Mouse (Mus musculus): Measurements from ENCODE around the gene Rras2. TPM values are rescaled to one million over a fixed set of nuclear protein-coding genes. Genes with fewer than 3 reads are reported as not detected.
A peak's percentile ranks its signal among the peaks of the same experiment; 100 is the strongest.

Gene Rras2
- total RNA-seq, 2 experiments from 2014 or later = 16.4 to 20.8 TPM

DNA sequence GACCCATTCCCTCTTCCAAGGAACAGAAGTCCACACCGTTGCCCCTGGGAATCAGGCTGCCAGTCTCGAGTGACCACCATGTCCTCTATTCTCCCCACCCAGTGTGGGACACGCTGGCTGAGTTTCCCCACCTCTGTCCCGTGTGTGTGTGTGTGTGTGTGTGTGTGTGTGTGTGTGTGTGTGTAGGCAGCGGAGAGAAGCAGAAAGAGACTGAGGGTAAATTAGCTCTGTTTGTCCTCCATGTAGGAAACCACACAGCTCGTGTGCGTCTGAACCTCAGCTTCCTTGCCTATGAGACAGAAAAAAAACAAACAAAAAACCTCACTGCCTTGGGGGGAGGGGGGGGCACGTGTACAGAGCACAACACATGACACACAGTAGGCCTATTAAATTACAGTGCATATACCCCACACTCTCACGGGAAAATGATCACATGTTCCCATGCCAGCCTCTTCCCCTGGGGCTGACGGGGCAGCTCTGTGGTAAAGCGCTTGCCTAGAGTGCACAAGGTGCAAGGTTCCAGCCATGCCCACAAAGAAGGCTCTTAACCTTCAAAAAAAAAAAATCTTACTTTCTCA, 48.5 kb downstream of the Rras2 start:
- no peak for TF ChIP-seq CTCF (IDR thresholded peaks at IDR 0.05)
- intact Hi-C loops (cut with DNase I) = loop anchor here (5.0 kb wide), 2 partner anchors 48 to 68 kb away; partner anchors contain the start of gene Rras2
- no peak for DNase-seq (ENCODE audit: extremely low spot score in 1 of 2, low spot score in 2 of 2)
- Histone ChIP-seq H3K27ac (no peak overlapping the region), H3K4me3 (no peak overlapping the region)

DNA sequence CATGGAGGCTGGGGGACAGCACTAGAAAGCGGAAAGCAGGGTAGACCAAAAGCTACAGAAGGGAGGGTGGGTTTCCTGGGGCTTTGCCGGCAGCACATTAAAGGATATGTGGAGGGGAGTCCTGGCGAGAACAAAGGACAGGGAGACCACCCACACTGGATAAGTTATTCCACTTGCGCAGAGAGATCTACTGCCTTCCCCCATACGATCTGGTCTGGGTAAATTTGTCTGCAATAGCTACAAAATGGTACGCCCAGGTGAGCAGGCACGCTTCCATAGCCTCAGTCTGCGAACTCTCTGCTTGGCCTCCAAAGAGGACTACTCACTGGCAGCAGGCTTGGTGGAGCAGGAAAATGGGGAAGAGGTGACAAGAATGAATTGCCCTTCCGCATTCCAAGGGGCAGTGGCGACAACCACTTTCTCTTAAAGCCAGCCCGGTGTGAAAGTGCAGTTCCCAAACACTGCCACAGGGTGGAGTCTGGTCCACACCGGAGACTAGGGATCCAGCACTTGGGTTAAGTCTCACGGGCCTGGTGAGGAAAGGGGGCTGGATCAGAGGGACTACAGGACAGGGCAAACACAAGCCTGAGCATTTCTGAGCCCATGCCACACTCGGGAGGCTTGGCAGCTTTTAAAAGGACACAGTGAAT, 50.9 kb downstream of the Rras2 start:
- intact Hi-C loops (cut with DNase I) = loop anchor here (1.0 to 5.0 kb wide), 3 partner anchors 51 to 147 kb away; partner anchors contain the start of gene Rras2
- H3K4me3 ChIP-seq = peak overlapping the region; percentile 39
- peak; percentile 79 to 86 for DNase-seq (ENCODE audit: extremely low spot score in 1 of 2, low spot score in 2 of 2)
- H3K27ac ChIP-seq = peak overlapping the region; percentile 72
- TF ChIP-seq CTCF (IDR thresholded peaks at IDR 0.05) = peak; percentile 94

- no peak for DNase-seq (ENCODE audit: extremely low spot score in 1 of 2, low spot score in 2 of 2)
- no peak overlapping the region for H3K4me3 ChIP-seq
- no peak for TF ChIP-seq CTCF (IDR thresholded peaks at IDR 0.05)
- no peak overlapping the region for H3K27ac ChIP-seq
- intact Hi-C loops (cut with DNase I) = loop anchor here (5.0 kb wide), 2 partner anchors 52 to 72 kb away; partner anchors contain the start of gene Rras2
Measured at GRCm38 (mm10) chr7:114065407-114066185, 52.0 kb downstream of the Rras2 start.

DNA sequence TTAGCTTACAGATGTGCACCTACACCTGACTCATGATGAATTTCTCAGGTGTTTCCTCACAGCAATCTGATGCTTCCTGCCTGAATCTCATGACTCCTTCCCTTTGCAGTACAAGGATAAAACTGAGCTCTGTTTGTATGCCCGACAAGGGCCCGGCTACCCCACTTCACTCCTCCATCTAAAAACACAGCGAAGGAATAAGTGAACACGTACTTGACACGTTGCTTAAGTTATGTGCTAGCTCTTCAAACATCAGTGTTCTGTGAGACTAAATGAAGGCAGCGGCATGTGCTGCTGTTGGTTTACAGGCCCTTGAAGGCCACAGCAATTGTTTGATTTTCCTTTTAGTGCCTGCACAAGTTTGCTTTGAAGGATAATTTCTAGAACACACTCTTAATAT, 53.6 kb downstream of the Rras2 start:
- Histone ChIP-seq H3K4me3 (no peak overlapping the region), H3K27ac (peak overlapping the region; percentile 37)
- intact Hi-C loops (cut with DNase I) = no loop called here
- DNase-seq (ENCODE audit: extremely low spot score in 1 of 2, low spot score in 2 of 2) = no peak
- TF ChIP-seq CTCF (IDR thresholded peaks at IDR 0.05) = no peak

DNA sequence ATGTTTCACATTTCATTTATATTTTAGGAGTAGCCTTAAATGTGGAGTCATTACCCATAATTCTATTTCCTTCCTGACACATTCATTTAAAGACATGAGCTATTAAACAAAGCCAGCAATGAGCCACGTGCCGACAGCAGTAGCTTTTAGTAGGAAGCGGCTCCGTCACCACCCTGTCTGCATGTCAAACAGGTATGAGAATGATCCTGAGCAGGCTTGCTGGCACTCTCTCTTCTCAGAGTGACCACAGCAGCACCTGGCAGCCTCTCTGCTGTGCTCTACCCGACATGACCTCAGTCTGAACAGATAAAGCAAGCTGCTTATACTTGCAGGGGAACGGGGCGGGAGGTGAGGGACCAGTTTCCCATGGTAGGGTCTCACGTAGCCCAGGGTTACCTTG, 54.0 kb downstream of the Rras2 start:
- H3K27ac ChIP-seq = peak overlapping the region; percentile 37
- intact Hi-C loops (cut with DNase I) = no loop called here
- no peak for DNase-seq (ENCODE audit: extremely low spot score in 1 of 2, low spot score in 2 of 2)
- no peak overlapping the region for H3K4me3 ChIP-seq
- TF ChIP-seq CTCF (IDR thresholded peaks at IDR 0.05) = no peak

DNA sequence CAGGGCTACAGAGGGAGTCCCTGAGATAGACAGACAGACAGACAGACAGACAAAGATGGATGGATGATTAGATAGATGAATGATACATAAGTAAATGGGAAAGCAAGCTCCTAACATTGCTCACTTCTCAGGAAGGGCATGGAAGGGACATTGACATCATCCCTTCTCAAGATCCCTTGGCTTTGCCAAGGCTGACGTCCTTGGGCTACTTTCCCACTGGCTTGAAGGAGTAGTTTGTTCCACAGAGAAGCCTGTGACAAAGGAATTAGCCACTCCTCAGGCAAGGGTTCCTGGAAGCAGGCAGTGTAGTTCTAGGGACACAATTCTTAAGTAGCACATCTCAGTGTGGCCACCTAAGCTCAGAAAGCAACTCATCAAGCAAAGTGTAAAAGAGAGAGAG, 55.1 kb downstream of the Rras2 start:
- TF ChIP-seq CTCF (IDR thresholded peaks at IDR 0.05) = no peak

DNA sequence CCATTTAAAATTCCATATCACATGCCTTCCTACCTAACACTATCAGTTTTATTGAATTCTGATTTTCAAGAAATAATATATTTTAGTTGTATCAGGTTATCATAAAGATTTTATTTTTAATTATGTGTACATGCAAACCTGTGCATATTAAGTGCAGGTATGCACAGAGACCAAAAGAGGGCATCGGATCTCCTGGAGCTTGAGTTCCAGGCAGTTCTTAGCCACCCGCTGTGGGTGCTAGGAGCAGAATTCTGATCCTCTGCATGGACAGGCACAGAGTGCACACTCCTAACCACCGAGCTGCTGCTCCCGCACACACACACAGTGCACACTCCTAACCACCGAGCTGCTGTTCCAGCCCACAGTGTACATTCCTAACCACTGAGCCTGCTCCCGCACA, 57.1 kb downstream of the Rras2 start:
- intact Hi-C loops (cut with DNase I) = no loop called here
- DNase-seq (ENCODE audit: extremely low spot score in 1 of 2, low spot score in 2 of 2) = no peak
- H3K4me3 ChIP-seq = no peak overlapping the region
- peak; percentile 1; the same call in 1 of the 2 replicates for TF ChIP-seq CTCF (IDR thresholded peaks at IDR 0.05)
- no peak overlapping the region for H3K27ac ChIP-seq

More for the DNA sequence above, 55.1 kb downstream of the Rras2 start:
- intact Hi-C loops (cut with DNase I) = no loop called here
- no peak overlapping the region for H3K27ac ChIP-seq
- H3K4me3 ChIP-seq = no peak overlapping the region
- DNase-seq (ENCODE audit: extremely low spot score in 1 of 2, low spot score in 2 of 2) = no peak

GRCm38 (mm10) chr7:114058927-114059441, 58.6 kb downstream of the Rras2 start:
- H3K27ac ChIP-seq = no peak overlapping the region; the same call in 1 of the 2 replicates
- no peak for DNase-seq (ENCODE audit: extremely low spot score in 1 of 2, low spot score in 2 of 2)
- intact Hi-C loops (cut with DNase I) = no loop called here
- no peak overlapping the region for H3K4me3 ChIP-seq
- TF ChIP-seq CTCF (IDR thresholded peaks at IDR 0.05) = no peak

GRCm38 (mm10) chr7:114058166-114058565, 59.4 kb downstream of the Rras2 start:
- TF ChIP-seq CTCF (IDR thresholded peaks at IDR 0.05) = no peak
- intact Hi-C loops (cut with DNase I) = no loop called here
- H3K27ac ChIP-seq = no peak overlapping the region
- H3K4me3 ChIP-seq = no peak overlapping the region
- no peak for DNase-seq (ENCODE audit: extremely low spot score in 1 of 2, low spot score in 2 of 2)

DNA sequence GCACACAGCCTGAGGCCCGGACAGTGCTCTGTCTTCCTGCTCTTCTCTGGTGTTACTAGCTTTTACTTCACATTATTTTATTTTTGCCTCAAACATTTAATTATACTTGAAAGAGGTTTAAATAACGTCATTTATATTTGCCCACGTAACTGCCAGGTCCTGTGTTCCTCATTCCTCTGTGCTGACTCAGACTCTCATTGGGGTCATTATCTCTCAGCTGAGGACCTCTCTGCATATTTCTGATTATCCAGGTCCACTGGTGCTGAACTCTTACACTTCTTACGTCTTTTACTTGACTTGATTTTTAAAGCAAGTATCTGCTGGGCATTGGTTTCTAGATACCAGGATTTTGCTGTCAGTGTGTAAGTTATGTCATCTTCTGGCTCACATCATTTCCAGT, 63.9 kb downstream of the Rras2 start:
- Histone ChIP-seq H3K27ac (no peak overlapping the region), H3K4me3 (no peak overlapping the region)
- intact Hi-C loops (cut with DNase I) = no loop called here
- TF ChIP-seq CTCF (IDR thresholded peaks at IDR 0.05) = no peak
- DNase-seq (ENCODE audit: extremely low spot score in 1 of 2, low spot score in 2 of 2) = no peak

DNA sequence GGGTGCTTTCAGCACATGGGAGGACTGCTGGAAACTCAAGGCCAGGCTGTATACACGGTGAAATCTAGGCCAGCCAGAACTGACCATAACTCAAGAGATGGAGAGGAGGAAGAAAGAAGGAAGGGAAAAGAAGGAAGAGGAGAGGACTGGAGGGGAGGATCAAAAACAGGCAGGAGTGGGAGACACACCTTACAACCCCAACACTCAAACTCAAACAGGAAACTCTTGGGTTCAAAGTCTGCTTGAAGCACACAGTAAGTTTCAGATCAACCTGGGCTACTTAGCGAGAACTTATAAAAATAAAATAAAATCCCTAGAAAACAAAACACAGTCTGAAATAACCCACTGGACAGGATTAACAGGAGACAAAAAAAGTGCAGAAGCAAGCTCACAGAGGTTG, 71.8 kb downstream of the Rras2 start:
- no peak for DNase-seq (ENCODE audit: extremely low spot score in 1 of 2, low spot score in 2 of 2)
- intact Hi-C loops (cut with DNase I) = no loop called here
- no peak for TF ChIP-seq CTCF (IDR thresholded peaks at IDR 0.05)
- no peak overlapping the region for H3K4me3 ChIP-seq
- H3K27ac ChIP-seq = no peak overlapping the region

Measured in left cerebral cortex, adult 2 months (tissue).